Mouse (Mus musculus) left cerebral cortex, adult 2 months (tissue): ENCODE measurements at regions not wholly inside any gene's neighbourhood (a gene's known extent, or its start where the extent isn't known, plus 50 kb on each side); places are given as distances from the start of the nearest gene placed in this dataset.
"Not testable (repeated sequence)": the region's sequence is repeated elsewhere in the genome, so short reads cannot be mapped to it uniquely, and the experiment has no call there.

Experiments used
- DNase-seq, 2 experiments: peaks; one replicate each; pipeline ENCODE4 v3.0.0; 2021 to 2022; ENCODE audit warnings: low spot score in 2 of 2, mixed read lengths in 1 of 2; ENCODE audit errors: extremely low spot score in 1 of 2
- H3K27ac ChIP-seq: fragments of 200-600 bp; 2 replicates; pipeline ENCODE4 v1.8.1; 2022
- H3K4me3 ChIP-seq: fragments of 200-600 bp; 2 replicates; pipeline ENCODE4 v1.8.1; 2022
- CTCF ChIP-seq: fragments of 200-600 bp; IDR thresholded peaks from 2 replicates; pipeline ENCODE4 v1.8.1; 2022; ENCODE audit warnings: antibody characterized with exemption, mild to moderate bottlenecking, moderate library complexity
- intact Hi-C: fragments of 180-260 bp; cut with DNase I; formaldehyde crosslinking; loops from one replicate; pipeline ENCODE4 v1.15.1; 2025

- no peak overlapping the region for H3K4me3 ChIP-seq
- DNase-seq: no peak
- H3K27ac ChIP-seq: no peak overlapping the region
- intact Hi-C loops: no loop called here
- no peak for TF ChIP-seq CTCF
Observed at GRCm38 (mm10) chr16:30690531-30690930, 91.0 kb downstream of the Fam43a start.

GRCm38 (mm10) chr16:30691964-30692363 is 92.4 kb downstream of the Fam43a start:
- intact Hi-C loops: no loop called here
- no peak overlapping the region for H3K27ac ChIP-seq
- no peak for DNase-seq
- no peak overlapping the region for H3K4me3 ChIP-seq
- no peak for TF ChIP-seq CTCF

GRCm38 (mm10) chr16:30692541-30693141 is 93.1 kb downstream of the Fam43a start:
- H3K4me3 ChIP-seq: no peak overlapping the region
- H3K27ac ChIP-seq: no peak overlapping the region
- no peak for DNase-seq
- no peak for TF ChIP-seq CTCF
- intact Hi-C loops: no loop called here

GRCm38 (mm10) chr16:30693206-30693605 is 93.7 kb downstream of the Fam43a start:
- no peak for DNase-seq
- no peak for TF ChIP-seq CTCF
- H3K27ac ChIP-seq: no peak overlapping the region
- H3K4me3 ChIP-seq: no peak overlapping the region
- intact Hi-C loops: no loop called here

- Histone ChIP-seq H3K27ac (no peak overlapping the region), H3K4me3 (no peak overlapping the region)
- TF ChIP-seq CTCF: no peak
- intact Hi-C loops: no loop called here
- DNase-seq: no peak
Observed at GRCm38 (mm10) chr16:30693839-30694527, 94.5 kb downstream of the Fam43a start.

- no peak overlapping the region for H3K4me3 ChIP-seq
- intact Hi-C loops: no loop called here
- no peak overlapping the region for H3K27ac ChIP-seq
- no peak for TF ChIP-seq CTCF
- no peak for DNase-seq
Observed at GRCm38 (mm10) chr16:30695691-30696090, 96.2 kb downstream of the Fam43a start.

- H3K27ac ChIP-seq: no peak overlapping the region
- intact Hi-C loops: no loop called here
- DNase-seq: no peak
- TF ChIP-seq CTCF: no peak
- no peak overlapping the region for H3K4me3 ChIP-seq
Observed at GRCm38 (mm10) chr16:30697209-30697608, 97.7 kb downstream of the Fam43a start.

GRCm38 (mm10) chr16:30697806-30698205 is 98.3 kb downstream of the Fam43a start:
- DNase-seq: peak in 1 of 2 experiments; percentile 16
- no peak overlapping the region for H3K4me3 ChIP-seq
- no peak for TF ChIP-seq CTCF
- H3K27ac ChIP-seq: no peak overlapping the region
- intact Hi-C loops: no loop called here

- no peak for TF ChIP-seq CTCF
- Histone ChIP-seq H3K27ac (no peak overlapping the region), H3K4me3 (no peak overlapping the region)
- intact Hi-C loops: no loop called here
- DNase-seq: no peak
Observed at GRCm38 (mm10) chr16:30703831-30704230, 104.3 kb downstream of the Fam43a start.

GRCm38 (mm10) chr16:30709501-30709900 is 110.0 kb downstream of the Fam43a start:
- no peak overlapping the region for H3K4me3 ChIP-seq
- DNase-seq: no peak
- intact Hi-C loops: no loop called here
- TF ChIP-seq CTCF: no peak
- no peak overlapping the region for H3K27ac ChIP-seq

GRCm38 (mm10) chr16:30709975-30710374 is 110.5 kb downstream of the Fam43a start:
- DNase-seq: no peak
- no peak overlapping the region for H3K4me3 ChIP-seq
- no peak overlapping the region for H3K27ac ChIP-seq
- intact Hi-C loops: no loop called here
- no peak for TF ChIP-seq CTCF

- intact Hi-C loops: no loop called here
Observed at GRCm38 (mm10) chr16:30712570-30712969, 113.0 kb downstream of the Fam43a start.

GRCm38 (mm10) chr16:30717577-30717976 is 118.1 kb downstream of the Fam43a start:
- H3K4me3 ChIP-seq, DNase-seq, H3K27ac ChIP-seq, intact Hi-C loops: not testable (repeated sequence)

More at GRCm38 (mm10) chr16:30712570-30712969, 113.0 kb downstream of the Fam43a start:
- Histone ChIP-seq H3K4me3 (no peak overlapping the region), H3K27ac (no peak overlapping the region)
- no peak for DNase-seq
- TF ChIP-seq CTCF: no peak
